Mouse (Mus musculus) hindbrain, embryonic 16.5 days (tissue): ENCODE results near the gene Tctn1. TPM values are rescaled to one million over a fixed set of nuclear protein-coding genes. Genes with fewer than 3 reads are reported as not detected.
A peak's percentile ranks its signal among the peaks of the same experiment; 100 is the strongest.

Experiments
- ATAC-seq: fragments of 200-750 bp; cut with Nextera tagmentation; 2 replicates; pipeline ENCODE4 v1.8.0; 2017; ENCODE audit warnings: moderate TSS enrichment, moderate library complexity
- H3K27ac ChIP-seq: fragments of 300-500 bp; sonication (generic); 2 replicates; pipeline ENCODE4 v1.5.1; 2014; ENCODE audit warnings: low read depth, mild to moderate bottlenecking, control low read depth, low read length, moderate library complexity
- H3K27me3 ChIP-seq: fragments of 300-500 bp; sonication (generic); replicated peaks from 2 replicates; pipeline ENCODE4 v1.6.1; 2014; ENCODE audit warnings: low read length; ENCODE audit not compliant: control insufficient read depth, insufficient read depth
- H3K36me3 ChIP-seq: fragments of 300-500 bp; sonication (generic); 2 replicates; pipeline ENCODE4 v1.6.1; 2014; ENCODE audit warnings: mild to moderate bottlenecking, low read length, moderate library complexity, mixed read lengths; ENCODE audit not compliant: control insufficient read depth, insufficient read depth
- H3K4me1 ChIP-seq: fragments of 300-500 bp; sonication (generic); 2 replicates; pipeline ENCODE4 v1.6.1; 2014; ENCODE audit warnings: low read depth, low read length; ENCODE audit not compliant: control insufficient read depth, insufficient read depth
- H3K4me2 ChIP-seq: fragments of 300-500 bp; sonication (generic); 2 replicates; pipeline ENCODE4 v1.6.1; 2014; ENCODE audit warnings: mild to moderate bottlenecking, low read length, control low read depth, moderate library complexity
- H3K4me3 ChIP-seq: fragments of 300-500 bp; sonication (generic); 2 replicates; pipeline ENCODE4 v1.5.1; 2014; ENCODE audit warnings: mild to moderate bottlenecking, low read length, control low read depth, moderate library complexity
- H3K9ac ChIP-seq: fragments of 300-500 bp; sonication (generic); 2 replicates; pipeline ENCODE4 v1.6.1; 2014; ENCODE audit warnings: low read depth, mild to moderate bottlenecking, control low read depth, low read length, moderate library complexity
- H3K9me3 ChIP-seq: fragments of 300-500 bp; sonication (generic); 2 replicates; pipeline ENCODE4 v1.6.1; 2014; ENCODE audit warnings: mild to moderate bottlenecking, low read length, moderate library complexity; ENCODE audit not compliant: control insufficient read depth
- WGBS: fragments of 180-500 bp; shearing (Covaris S2); extraction: QIAGEN DNeasy Blood & Tissue Kit; methylation state at CpG from one replicate; pipeline ENCODE4 v1.1.7; 2014; 5-methylcytosine and 5-hydroxymethylcytosine counted together
- polyA plus RNA-seq: library from polyadenylated mRNA; unstranded; fragments of >200 nt; fragmentation: Nextera tagmentation; extraction: Ambion mirVana; gene quantifications from 2 replicates; pipeline ENCODE4 v1.2.1, GENCODE M21; 2015

Gene Tctn1
- polyA plus RNA-seq, 1 experiment from 2014 or later, result 5.3 TPM

DNA sequence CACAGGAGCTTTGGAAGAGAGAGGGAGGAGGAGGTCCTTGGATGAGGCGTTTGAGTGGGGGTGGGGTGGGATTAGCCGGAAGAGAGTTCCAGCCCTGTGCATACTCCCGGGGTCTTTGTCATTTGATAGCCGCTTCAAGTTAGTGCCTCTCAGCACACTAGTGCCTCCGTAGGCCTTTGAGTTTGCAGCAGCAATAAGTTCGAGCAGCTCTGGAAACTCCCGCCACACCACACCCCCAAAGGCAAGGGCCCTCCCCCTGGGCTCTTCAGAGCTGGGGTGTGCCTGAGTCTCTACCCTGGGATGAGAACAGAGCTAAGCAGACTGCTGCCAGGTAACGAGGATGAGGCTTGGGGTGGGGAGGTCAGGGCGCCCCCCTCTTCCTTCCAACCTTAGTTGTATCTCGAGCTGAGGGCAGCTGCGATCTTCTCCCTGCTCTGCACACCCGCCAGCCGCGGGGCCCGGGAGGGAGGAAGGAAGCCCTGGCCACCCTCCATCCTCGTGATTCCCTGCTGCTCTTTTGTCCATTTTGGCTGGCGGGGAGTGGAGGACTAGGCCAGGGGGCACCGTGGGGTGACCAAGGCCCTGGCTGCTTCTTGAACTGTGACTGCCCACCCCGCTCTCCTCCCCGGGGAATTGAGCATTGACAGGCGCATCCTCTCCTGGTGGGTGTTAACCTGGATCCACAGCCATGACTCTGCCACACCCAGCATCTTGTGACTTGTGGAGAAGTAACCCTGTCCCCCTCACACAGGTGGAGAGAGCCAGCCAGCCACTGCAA, 54.5 kb downstream of the Tctn1 start:
- peak overlapping the region; percentile 7 for H3K4me3 ChIP-seq

DNA sequence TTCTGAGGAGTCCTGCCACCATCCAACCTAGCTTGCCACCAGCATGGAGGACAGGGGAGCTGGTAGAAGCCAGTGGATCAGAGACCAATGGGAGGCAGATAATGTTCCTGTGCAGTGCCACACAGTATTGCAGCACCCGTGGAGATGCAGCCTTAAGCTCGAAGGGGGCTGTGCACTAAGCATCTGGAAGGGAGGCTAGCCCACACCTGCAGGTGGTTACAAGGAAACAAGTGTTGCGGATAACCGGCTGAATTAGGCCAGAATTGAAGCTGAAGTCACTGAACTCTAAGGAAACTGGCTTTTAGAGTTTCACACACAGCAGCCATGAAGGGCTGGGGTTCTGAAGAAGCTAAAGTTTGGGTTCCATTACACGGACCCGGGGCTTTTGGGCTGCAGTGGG, 55.4 kb downstream of the Tctn1 start:
- Histone ChIP-seq H3K4me3 (no peak overlapping the region), H3K27ac (no peak overlapping the region), H3K36me3 (no peaks in the 10 kb centered on the region), H3K27me3 (no peaks in the 10 kb centered on the region), H3K4me1 (no peaks in the 10 kb centered on the region; the same call in 1 of the 2 replicates), H3K9me3 (no peaks in the 10 kb centered on the region), H3K9ac (no peak overlapping the region), H3K4me2 (no peak overlapping the region)
- WGBS, result 49% methylated on average over 6 of the region's 6 CpGs
- ATAC-seq, result no peak

More for the DNA sequence above, 54.5 kb downstream of the Tctn1 start:
- 0 out of 2 replicates have a peak overlapping the region, but pooled peaks have one; percentile 13 for H3K9ac ChIP-seq
- no peaks in the 10 kb centered on the region for H3K36me3 ChIP-seq
- peak overlapping the region; percentile 50 for H3K4me2 ChIP-seq
- no peak overlapping the region for H3K27ac ChIP-seq
- no peaks in the 10 kb centered on the region for H3K9me3 ChIP-seq
- H3K4me1 ChIP-seq, result no peaks in the 10 kb centered on the region; the same call in 1 of the 2 replicates
- H3K27me3 ChIP-seq, result no peaks in the 10 kb centered on the region
- ATAC-seq, result peak; percentile 48; the same call in 1 of the 2 replicates
- WGBS, result 6% methylated on average over 19 of the region's 21 CpGs

DNA sequence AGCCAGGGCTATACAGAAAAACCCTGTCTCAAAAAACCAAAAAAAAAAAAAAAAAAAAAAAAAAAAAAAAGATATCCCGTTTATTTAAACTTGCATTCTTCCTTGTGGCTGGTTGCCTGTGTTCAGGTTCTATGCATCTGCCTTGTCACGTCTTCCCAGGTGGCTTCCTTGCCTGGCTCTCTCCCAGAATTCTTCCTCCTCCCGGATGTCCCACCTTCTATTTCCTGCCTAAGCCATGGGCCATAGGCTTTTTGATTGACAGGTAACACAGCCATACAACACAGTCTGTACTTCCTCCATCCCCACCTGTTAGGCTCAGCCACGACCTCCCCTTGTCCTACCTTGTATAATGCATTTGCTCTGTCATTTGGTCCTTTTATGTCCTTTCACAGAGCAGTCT, 57.8 kb downstream of the Tctn1 start, which contains the start of gene Hvcn1:
TSS of gene Hvcn1 (plus strand) at position 330 of the 400 bp plus-strand sequence.
- no peaks in the 10 kb centered on the region for H3K9me3 ChIP-seq
- H3K27ac ChIP-seq, result no peak within 1 kb of the TSS
- no peaks in the 10 kb centered on the region; the same call in 1 of the 2 replicates for H3K4me1 ChIP-seq
- no peak within 1 kb of the TSS for H3K9ac ChIP-seq
- H3K36me3 ChIP-seq, result no peaks in the 10 kb centered on the region
- H3K4me2 ChIP-seq, result no peak within 1 kb of the TSS
- no peaks in the 10 kb centered on the region for H3K27me3 ChIP-seq
- 87% methylated on average over 4 of the region's 4 CpGs for WGBS
- no peak within 1 kb of the TSS for H3K4me3 ChIP-seq
- no peak for ATAC-seq

DNA sequence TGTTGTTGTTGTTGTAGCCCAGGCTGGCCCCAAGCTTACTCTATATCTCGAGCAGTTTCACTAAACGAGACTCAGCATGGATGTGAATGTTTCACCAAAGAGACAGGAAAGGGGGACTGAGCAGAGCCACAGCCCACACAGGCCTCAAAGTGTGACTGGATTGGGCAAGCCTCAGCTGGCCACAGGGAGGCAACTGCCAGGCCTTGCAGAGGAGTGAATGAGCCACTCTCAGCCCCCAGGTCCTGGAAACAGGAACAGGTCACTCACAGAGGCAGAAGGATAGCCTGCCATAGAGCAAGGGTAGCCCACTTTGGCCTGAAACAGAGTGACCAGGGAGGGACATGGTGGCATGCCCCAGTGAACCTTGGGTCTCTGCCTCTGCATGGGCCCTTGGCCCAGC, 60.1 kb downstream of the Tctn1 start:
- WGBS, result 81% methylated on average over 2 of the region's 2 CpGs

DNA sequence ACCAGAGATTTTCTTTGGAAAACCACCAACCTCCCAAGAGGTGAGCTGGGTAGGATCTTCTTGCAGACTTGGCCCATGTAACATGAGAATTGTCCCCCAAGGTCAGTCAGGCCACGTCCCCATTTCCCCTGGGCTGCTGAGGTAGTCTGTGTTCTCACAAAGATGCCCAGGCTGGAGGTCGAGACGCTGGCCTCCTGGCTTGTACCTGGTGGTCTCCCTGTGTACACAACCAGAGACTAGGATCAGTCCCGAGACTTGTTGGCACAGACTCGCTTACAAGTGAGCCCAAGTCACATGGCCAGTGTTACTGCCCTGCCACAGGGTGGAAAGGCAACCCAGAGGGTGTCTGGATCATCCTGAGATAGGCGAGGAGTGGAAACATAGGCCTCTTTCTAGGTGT, 62.4 kb downstream of the Tctn1 start:
- no peaks in the 10 kb centered on the region for H3K36me3 ChIP-seq
- H3K9me3 ChIP-seq, result peaks cover 4% of the 10 kb centered on the region; the same call in 1 of the 2 replicates
- no peaks in the 10 kb centered on the region for H3K4me1 ChIP-seq
- no peaks in the 10 kb centered on the region for H3K27me3 ChIP-seq
- WGBS, result 91% methylated on average over 6 of the region's 6 CpGs
- H3K4me2 ChIP-seq, result no peak overlapping the region
- ATAC-seq, result no peak
- no peak overlapping the region for H3K4me3 ChIP-seq
- H3K27ac ChIP-seq, result no peak overlapping the region
- H3K9ac ChIP-seq, result no peak overlapping the region

More for the DNA sequence above, 60.1 kb downstream of the Tctn1 start:
- no peak for ATAC-seq
- H3K4me3 ChIP-seq, result no peak overlapping the region
- no peak overlapping the region for H3K4me2 ChIP-seq
- no peaks in the 10 kb centered on the region for H3K4me1 ChIP-seq
- H3K36me3 ChIP-seq, result no peaks in the 10 kb centered on the region
- H3K27ac ChIP-seq, result no peak overlapping the region
- H3K27me3 ChIP-seq, result no peaks in the 10 kb centered on the region
- H3K9me3 ChIP-seq, result peaks cover 4% of the 10 kb centered on the region; the same call in 1 of the 2 replicates
- no peak overlapping the region for H3K9ac ChIP-seq

DNA sequence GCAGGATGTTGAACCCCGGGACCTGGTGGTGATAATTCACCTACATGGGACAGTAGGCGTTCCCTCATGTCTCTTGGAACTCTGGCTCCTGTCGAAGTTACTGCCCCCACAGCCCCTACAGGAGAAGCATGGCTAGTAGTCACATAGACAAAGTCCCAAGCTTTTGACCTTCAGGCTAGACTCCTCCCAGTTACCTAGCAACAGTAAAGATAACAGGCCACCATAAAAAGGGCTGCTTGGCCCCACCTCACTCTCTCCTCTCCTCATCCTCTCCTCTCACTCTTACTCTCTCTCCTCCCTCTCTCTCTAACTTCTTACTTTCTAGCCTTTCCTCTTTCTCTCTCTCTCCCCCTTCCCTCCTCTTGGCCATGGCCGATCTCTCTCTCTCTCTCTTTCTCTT, 63.4 kb downstream of the Tctn1 start:
- Histone ChIP-seq H3K4me2 (no peak overlapping the region), H3K9me3 (peaks cover 4% of the 10 kb centered on the region; the same call in 1 of the 2 replicates), H3K4me1 (no peaks in the 10 kb centered on the region), H3K36me3 (no peaks in the 10 kb centered on the region), H3K27ac (no peak overlapping the region), H3K4me3 (no peak overlapping the region), H3K9ac (no peak overlapping the region), H3K27me3 (no peaks in the 10 kb centered on the region)
- 88% methylated on average over 4 of the region's 4 CpGs for WGBS
- no peak for ATAC-seq

DNA sequence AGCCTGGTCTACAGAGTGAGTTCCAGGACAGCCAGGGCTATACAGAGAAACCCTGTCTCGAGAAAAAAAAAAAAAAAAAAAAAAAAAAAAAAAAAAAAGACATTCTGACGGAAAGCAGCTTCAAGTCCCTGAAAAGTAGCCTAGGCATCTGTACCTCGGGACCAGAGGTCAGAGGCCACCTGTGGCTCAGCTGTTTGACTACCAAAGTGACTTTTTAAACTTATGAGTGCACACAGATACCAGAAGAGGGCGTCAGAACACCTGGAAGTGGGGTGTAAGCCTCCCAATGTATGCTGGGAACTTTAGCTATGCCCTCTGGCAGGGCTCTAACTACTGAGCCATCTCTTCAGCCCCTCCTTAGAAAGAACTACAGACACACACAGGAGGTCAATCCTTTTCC, 71.9 kb downstream of the Tctn1 start:
- Histone ChIP-seq H3K9ac (no peak overlapping the region), H3K9me3 (no peaks in the 10 kb centered on the region), H3K27me3 (no peaks in the 10 kb centered on the region), H3K4me2 (no peak overlapping the region), H3K4me1 (no peaks in the 10 kb centered on the region), H3K4me3 (no peak overlapping the region), H3K36me3 (no peaks in the 10 kb centered on the region), H3K27ac (no peak overlapping the region)
- WGBS, result 52% methylated on average over 3 of the region's 4 CpGs
- ATAC-seq, result no peak

DNA sequence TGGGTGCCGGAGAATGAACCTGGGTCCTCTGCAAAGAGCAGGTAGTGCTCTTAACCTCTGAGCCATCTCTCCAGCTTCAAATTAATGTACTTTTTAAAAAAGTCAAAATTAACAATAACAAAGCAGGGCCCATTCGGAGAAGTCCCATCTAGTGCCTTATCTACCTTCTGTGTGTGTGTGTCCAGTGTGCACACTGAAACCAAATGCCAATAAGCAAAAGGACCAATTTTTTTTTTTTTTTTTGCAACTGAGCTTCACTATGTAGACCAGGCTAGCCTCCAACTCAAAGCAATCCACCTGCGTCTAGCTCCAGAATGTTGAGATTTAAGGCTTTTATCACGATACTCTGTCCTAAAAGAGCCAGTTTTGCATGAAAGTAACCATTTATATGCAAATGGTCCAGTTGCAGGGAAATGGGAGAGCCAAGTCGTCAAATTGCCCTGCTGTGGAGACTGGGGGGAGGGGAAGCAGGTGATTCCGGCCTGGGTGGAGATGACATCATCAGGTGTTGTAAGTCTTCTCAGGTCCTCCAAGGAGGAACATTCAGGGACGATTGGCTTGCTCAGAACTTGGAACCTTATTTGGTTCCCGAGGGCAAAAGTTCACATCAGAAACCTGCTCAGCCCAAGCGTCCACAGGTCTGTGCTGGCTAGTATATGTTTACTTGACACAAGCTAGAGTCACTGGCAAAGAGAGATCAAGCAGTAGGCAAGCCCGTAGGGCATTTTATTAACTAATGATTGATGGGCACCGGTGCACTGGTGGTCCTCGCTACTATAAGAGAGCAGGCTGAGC, 72.8 kb downstream of the Tctn1 start:
- Histone ChIP-seq H3K4me1 (no peaks in the 10 kb centered on the region), H3K4me3 (no peak overlapping the region), H3K9me3 (no peaks in the 10 kb centered on the region), H3K4me2 (no peak overlapping the region), H3K27me3 (no peaks in the 10 kb centered on the region), H3K9ac (no peak overlapping the region), H3K27ac (no peak overlapping the region), H3K36me3 (no peaks in the 10 kb centered on the region)
- WGBS, result 71% methylated on average over 12 of the region's 12 CpGs
- ATAC-seq, result no peak

DNA sequence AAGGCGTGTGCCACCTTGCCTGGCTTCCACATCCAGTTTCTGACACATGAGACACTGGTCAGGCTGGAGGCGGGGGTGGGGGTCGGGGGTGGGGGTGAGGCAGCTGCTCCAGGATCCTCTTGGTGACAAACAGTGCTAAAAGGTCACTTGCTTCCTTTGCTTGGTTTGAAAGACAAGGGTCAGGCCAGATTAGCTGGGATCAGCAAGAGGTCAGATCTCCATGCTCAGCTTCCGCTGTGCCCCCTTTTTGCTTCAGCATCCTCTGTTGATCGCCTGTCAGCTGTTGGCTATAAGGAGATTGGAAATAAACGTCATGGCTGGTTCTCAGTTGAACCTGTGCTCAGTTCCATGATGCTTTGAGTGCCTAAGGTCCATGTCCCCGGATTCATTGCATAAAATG, 73.8 kb downstream of the Tctn1 start:
- ATAC-seq, result no peak
- H3K4me1 ChIP-seq, result no peaks in the 10 kb centered on the region
- H3K36me3 ChIP-seq, result no peaks in the 10 kb centered on the region
- H3K9ac ChIP-seq, result no peak overlapping the region
- H3K27me3 ChIP-seq, result no peaks in the 10 kb centered on the region
- no peak overlapping the region for H3K27ac ChIP-seq
- H3K4me2 ChIP-seq, result no peak overlapping the region
- no peak overlapping the region for H3K4me3 ChIP-seq
- no peaks in the 10 kb centered on the region for H3K9me3 ChIP-seq
- WGBS, result 58% methylated on average over 7 of the region's 7 CpGs
